Mouse (Mus musculus) ovary, adult 18-20 months (tissue): ENCODE measurements around the gene 4930544D05Rik.

ENCODE experiments used
- DNase-seq: peaks from one replicate; pipeline ENCODE4 v3.0.0; 2022; ENCODE audit warnings: low spot score, mixed read lengths

4930544D05Rik gene

DNA sequence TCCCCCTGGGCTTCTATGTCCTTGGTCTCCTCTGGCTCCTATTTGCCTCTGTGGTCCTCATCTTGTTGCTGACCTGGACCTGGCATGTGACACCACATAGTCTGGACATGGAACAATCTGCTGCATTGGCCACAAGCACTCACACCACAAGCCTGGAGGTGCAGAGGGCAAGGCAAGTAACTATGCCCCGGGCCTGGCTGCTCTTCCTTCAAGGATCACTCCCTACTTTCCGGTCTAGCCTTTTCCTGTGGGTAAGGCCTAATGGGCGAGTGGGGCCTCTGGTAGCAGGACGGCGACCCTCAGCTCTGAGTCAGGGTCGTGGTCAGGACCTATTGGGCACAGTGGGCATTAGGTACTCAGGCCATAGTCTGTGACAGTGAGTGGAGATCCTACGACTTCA is 25.6 kb downstream of the 4930544D05Rik start:
- no peak for DNase-seq

DNA sequence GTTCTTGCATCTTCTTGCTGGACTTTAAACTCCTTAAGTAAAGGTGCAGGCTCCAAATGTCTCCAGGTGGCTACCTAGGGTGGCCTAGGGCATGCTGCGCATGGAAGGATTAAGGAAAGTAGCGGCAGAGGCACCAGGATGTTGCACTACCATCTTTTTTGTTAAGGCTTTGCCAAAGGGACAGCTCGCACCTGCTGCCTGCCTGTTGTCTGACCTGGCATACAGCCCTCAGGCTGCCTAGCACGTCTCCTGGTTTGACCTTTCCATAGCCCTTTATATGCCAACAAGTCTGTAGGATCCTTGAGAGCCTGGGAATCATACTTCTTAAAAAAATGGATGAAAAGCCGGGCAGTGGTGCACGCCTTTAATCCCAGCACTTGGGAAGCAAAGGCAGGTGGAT is 27.4 kb downstream of the 4930544D05Rik start:
- no peak for DNase-seq

DNA sequence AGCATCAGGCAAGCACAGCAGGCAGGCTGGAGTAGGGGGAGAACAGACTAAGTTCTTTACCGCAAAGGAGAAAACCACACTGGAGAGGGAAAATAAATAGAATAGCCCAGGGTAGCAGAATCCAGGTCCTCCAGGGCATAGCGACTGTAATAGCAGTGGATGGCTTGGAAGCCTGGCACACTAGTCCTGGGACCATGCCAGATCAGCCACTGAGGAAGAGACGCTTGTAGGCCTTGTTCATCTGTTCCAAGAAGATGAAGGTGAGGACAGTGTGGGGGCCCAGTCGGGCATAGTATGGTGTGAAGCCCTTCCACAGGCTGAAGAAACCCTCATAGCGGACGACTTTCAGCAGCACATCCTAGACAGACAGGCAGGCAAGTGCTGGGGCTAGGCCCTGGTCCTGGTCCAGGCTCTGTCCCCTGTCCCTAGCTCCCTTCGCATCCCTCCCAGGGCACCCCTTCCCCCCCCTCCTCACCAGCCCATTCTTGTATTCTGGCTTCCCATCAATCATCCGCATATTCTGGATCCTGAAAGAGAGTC is 29.0 kb downstream of the 4930544D05Rik start:
- no peak for DNase-seq

DNA sequence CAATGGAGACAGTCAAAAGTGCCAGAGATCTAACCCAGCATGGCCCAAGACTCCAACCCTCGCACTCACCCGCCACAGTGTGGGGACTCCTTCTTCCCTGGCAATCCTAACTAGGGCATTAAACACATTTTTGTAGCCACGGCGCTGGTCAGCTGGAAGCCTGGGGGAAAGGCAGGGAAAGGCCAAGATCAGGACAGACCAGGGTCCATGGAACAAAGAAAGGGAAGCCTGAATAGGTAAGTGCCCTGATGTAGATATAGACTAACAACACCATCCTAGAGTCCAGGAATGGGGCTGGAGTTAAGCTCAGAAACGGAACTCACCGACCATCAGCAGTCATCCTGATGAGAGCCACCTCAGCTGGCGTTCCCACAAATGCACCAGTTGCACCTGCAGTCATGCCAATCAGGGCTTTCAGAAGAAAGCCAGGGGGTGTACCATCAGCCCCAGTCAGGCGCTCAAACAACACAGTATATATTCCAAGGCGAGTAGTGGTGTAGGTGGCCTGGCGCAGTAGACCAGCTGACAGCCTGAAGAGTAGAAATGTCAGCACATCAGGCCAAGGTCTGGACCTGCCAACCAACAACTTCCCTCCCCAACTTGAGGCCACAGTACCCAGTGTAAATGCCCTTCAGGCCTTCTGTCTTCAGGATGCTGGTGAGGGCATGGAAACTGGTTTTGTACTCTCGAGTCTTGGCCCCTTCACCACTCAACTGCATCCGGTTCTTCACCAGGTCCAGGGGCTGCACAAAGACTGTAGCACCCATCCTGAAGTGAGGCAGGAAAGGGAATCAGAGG is 30.0 kb downstream of the 4930544D05Rik start:
- DNase-seq: no peak

DNA sequence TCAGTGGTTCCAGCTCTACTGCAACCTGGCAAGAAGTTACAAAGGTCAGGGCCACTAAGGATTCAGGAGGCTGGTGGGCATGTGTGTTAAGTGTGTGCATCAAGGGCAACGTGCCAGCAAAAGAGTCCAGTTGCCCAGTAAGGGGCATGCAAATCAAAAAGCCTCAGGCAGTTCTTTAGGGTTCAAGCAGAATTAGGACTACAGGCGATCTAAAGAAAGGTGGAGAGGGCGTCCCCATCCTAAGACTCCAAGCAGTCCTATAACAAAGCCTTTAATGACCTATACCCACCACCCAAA is 30.6 kb downstream of the 4930544D05Rik start:
- DNase-seq: no peak

DNA sequence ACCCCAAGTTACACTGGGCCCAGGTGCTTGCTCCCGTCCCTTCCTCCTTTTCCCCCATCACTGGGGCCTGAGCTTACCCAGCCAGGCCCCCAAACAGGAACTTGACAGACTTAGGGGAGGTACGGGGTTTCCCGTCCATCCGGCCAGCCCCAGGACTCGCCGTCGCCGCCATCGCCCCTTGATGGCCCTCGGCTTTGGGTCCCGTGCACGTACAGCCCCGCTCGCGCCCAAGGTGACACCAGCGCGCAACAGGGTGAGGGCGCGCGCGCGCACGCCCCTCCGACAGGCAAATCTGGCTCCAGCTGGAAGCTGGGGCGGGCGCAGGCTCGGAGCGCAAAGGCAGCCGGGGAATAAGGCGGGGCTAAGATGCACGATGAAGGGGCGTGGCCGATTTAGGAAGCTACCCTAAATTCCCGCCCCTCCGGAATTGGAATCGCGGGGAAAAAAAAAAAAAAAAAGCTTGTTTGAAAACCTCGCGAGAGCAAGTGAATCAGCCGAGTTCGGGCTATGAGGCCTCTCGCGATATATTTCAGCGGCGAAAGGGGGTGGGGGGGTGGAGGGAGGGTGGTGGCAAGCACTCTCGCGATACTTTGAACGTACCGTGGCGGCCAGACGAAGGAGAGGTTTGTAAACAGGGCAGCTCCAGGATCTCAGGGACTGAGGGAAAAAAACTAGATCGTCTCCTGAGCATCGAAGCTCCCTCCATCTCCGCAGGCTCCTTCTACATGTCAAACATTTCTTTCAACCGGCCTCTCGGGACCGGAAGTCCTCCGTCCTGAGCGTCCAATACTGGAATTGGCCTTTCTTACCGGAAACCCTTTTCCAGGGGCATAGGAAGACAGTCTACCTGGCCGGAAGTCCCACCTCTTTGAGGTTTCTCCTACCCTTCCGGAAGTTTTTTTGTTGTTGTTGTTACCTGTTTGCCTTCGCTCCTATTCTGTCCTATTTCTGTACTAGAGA is 31.3 kb downstream of the 4930544D05Rik start, which contains the start of the genes Rnf167 and Slc25a11:
TSS of gene Rnf167 (plus strand) at position 545 of the 960 bp plus-strand sequence.
TSS of gene Slc25a11 (minus strand) at position 789 of the 960 bp plus-strand sequence.
- DNase-seq: peak; percentile 95

DNA sequence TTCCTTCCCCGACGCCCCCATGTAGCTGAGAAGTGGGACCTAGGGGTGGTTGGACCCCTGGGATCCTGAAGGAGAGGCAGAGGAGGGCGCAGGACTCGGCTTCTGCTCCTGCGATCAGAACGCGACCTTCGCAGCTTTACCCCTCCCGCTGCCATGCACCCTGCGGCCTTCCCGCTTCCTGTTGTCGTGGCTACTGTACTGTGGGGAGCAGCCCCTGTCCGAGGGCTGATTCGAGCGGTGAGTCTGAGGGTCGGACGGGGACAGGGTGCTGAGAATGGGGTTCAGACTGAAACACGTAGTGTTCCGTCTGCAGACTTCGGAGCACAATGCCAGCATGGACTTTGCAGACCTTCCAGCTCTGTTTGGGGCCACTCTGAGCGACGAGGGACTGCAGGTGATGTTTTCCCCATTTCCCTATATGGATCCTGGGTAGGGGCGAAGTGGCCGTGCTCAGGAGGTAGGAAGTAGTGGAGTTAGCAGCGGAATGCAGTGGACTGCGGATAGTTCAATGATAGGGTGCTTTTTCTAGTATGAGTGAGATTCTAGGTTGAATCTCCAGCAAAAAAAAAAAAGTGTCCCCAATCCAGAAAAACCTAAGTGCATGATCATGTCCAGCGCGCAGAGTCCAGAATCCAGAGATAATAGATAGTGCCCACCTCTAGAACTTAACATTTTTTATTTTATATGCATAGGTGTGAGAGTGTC is 32.2 kb downstream of the 4930544D05Rik start:
- DNase-seq: no peak

DNA sequence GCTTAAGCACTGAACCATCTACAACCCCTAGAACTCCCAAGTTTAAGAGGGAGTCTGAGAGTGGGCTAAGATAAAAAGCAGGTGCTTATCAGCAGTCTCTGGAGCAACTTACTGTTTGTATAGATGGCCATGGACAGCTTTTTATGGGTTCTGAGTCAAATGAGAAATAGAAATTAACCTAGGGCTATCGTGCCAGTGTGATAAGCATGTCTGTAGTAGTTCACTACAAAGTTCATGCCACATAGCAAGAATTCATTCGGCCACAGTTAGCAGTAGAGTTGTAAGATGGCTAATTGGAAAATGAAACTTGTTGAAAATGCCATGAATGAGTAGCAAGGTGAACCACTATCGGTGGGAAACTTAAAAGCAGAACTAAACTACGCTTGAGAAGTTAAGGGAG is 32.9 kb downstream of the 4930544D05Rik start:
- no peak for DNase-seq

DNA sequence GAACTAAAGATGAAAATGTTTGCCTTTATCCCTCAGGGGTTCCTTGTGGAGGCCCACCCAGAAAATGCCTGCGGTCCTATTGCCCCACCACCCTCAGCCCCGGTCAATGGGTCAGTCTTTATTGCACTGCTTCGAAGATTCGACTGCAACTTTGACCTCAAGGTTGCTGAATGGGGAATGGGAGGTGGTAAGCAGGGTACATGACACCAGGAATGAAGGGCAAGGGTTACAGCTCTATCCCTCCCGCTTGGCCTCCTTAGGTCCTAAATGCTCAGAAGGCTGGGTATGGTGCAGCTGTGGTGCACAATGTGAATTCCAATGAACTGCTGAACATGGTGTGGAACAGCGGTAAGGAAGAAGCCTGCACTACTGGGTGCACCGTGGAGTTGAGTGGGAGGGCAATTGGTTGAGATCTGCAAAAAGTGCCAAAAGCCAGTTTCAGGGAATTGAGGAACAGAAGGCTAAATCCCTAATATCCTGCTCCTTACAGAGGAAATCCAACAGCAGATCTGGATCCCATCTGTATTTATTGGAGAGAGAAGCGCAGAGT is 33.6 kb downstream of the 4930544D05Rik start:
- no peak for DNase-seq

DNA sequence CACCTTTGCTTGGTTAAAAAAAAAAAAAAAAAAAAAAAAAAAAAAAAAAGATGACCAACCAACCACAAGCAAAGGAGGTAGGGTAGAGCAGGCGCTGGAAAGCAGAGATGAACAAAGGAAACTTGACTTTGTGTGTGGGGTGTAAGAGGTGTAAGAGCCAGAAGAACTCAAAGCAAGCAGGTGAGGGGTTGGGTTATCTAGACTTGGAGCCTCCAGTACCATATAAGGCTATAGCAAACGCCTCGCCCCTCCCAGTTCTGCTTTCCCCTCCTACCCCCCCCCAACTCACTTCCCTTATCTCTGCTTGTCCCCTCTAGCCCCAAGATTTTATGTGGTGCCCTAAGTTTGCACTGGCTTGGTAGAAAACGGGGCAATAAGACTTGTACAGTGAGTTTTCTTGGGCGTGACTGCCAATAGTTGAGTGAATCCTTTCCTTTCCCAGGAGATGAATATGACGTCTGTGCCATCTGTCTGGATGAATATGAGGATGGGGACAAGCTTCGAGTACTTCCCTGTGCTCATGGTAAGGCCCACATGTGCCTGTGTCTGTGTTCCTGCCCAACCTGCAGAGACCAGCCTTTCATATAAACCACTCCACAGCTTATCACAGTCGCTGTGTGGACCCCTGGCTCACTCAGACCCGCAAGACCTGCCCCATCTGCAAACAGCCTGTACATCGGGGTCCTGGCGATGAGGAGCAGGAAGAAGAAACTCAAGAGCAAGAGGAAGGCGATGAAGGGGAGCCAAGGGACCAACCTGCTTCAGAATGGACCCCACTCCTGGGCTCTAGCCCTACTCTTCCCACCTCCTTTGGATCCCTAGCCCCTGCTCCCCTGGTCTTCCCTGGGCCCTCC is 34.9 kb downstream of the 4930544D05Rik start:
- no peak for DNase-seq

DNA sequence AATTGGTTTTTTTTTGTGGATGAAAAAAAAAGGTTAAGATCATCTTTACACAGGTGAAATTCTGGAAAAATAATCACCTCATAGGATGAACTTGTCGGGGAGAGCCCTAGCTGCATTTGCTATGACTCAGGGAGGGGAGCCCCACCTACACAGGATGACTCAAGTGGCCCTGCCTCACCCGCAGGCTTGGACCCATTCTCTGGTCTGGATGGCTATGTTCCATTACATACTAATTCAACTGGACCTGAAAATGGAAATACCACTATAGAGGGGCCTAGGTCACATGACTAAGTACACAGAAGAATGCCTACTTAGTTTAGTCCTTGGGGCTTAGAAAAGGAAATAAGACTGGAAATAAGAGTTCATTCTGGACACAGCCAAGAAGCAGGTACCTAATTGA is 35.7 kb downstream of the 4930544D05Rik start:
- no peak for DNase-seq

DNA sequence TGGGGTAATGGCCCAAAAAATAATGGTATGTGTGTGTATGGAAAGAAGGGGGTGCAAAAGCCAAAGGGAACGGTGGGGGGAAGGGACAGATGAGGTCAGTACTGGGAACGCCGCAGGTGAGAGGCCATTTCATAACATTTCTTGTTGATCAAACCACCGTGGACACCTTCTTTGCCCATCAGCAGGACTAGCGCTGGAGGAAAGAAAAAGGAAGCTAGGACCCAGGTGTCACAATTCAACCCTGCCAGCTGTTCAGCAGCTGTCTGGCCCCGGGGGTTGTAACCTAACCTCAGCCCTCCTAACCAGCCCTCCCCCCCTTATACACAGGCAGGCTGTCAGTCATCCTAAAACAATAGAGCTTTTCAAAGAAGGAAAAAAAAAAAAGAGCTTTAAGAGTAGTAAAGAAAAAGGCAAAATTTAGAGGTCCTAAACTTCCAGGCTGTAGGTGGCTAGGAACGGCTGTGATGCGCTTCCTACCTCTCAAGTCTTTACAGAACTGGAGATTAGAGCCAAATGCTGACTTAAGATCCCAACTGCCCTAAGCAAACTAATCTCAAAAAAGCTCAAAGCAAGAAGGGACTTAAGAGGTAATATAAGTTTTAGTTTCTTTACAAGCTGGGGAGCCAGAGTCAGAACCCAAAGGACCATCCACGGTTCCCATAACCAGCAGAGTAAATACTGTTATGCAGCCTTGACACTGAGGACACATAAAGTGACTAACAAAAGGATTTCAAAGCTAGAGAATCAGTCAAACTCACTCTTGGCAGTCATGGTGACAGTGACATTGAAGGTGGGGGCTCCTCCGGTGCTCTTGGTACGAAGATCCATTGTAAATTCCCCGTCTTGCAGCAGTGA is 36.6 kb downstream of the 4930544D05Rik start:
- no peak for DNase-seq

DNA sequence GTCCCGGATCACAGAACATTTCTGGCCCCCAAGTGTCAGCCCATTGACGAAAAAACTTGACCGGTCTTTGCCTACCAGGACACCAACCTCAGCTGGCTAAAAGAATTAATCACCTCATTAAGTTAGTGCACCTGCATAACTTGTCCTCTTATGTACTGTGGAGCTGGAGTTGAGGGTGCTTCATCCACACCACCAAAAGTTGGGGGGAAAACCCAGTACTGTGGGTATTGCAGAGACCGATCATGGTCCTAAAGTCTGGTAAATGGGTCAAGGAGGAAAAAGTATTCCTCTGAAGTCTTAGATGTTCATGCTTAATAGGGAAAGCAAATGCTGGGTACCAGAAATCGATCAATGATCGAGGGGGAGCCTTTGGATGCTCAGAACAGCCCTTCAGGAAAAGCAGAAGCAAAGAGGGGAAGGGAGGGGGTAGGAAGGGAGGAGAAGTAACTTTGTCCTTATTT is 37.3 kb downstream of the 4930544D05Rik start:
- DNase-seq: no peak

DNA sequence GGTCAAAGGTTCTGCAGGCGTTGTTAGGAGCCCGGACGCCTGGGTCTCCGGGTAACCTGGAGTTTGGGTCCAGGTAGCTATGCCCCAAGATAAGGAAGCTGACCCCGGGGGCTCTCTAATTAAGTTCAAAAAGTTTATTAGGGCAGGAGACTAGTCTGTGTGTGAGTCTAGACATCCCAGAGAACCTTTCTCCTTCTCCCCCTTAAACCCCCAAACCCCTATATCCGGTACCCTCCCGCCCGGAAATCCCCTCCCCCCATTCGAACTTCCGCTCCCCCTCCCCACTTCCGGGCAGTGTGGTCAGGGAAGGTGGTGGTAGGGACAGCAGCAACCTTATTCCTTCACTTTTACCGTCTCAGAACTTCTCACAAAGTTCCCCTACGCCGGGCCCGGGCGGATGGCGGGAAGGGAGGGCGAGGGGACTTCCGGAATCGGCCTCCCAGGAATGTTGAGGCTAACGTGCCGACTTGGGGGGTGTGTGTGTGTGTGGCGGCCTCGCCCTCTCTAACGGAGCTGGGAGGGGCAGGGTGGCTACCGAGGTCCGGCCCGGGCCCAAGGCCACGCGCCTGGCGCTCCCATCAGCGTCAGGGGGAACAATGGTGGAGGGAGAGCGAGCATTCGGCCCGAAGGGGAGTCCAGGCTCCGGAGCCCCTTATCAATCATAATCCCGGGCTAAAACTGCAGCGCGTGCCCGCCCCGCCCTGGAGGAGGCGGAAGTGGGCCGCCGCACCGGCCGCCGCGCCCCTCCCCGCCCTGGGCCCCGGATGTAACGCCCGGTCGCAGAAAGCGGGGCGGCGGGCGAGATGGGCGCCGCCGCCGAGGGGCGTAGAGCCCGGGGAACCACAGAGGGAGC is 37.9 kb downstream of the 4930544D05Rik start:
- peak; percentile 54 for DNase-seq

DNA sequence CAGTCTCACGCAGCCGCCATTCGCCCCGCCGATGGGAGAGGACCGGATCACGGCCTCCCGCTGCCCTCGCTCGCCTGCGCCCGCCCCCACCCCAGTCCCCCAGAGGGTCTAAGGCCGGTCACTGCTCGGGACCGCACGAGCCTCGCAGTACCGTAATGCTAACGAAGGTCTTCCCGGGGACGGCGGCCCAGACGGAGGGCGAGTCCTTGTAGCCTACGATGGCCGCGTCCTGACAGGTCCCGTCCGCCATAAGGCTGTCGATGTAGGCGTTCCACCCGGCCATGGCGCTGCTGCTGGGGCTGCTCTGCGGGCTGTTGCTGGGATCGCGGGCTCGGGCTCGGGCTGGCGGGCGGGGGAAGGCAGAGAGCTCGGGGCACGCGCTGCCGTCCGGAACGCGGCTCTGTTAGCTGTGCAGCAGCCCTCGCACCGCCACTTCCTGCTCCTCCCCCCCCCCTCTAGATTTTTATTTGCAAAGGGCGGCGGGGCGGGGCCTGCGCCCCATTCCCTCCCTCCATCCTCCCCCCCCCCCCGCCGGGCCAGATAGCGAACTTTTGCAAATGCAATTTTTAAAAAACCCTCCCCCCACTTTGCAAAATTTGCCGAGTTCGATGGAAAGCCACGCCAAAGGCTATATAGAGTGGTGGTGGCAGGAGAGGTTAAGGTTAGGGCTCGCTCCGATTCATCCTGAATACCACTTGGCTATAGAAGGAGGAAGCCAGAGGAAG is 38.7 kb downstream of the 4930544D05Rik start, which contains the start of gene Pfn1:
TSS of gene Pfn1 (minus strand) at position 447 of the 725 bp plus-strand sequence.
- peak; percentile 52 for DNase-seq

DNA sequence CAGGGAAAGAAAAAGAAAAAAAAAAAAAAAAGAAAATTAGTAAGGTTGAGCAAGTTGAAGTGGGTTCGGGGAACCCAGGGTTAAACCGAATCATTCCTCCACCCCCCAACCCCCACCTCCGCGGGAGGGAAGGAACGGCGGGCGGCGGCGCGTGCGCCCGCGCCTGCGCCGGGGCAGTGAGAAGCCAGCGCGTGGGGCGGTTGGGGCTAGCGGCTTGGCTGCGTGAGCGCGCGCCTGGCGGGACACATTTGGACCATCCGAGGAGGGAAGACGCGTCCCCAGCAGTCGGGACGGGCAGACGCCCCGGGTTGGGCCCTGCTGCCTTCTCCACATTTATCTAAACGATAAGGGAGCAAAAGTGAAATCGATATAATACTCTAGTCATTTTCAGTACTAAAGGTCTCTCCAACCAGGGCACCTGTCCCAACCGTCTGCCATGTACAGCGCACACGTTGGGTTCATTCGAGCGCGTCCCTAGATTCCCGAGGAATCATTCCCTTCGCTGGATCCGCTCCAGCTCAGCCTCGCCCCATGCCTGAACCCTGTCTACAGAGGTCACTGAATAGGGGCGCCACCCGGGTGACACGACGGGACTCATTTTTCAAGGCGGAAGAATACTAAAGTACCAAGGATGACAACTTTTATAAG is 39.4 kb downstream of the 4930544D05Rik start:
- peak; percentile 71 for DNase-seq
